Mouse (Mus musculus): ENCODE measurements around the gene Rpl9-ps1.

- no peak for TF ChIP-seq CTCF (conservative IDR thresholded peaks at IDR 0.05; ENCODE audit: insufficient read depth, insufficient read length, low read depth, low read length)
- TF ChIP-seq POLR2A (IDR thresholded peaks at IDR 0.05; ENCODE audit: low read depth, low read length) = no peak
Measured at GRCm38 (mm10) chr11:83610900-83611299, 34.5 kb downstream of the Rpl9-ps1 start.

All from kidney, adult 2 months (tissue).